Mouse (Mus musculus) neural tube, embryonic 10.5 days (tissue): ENCODE measurements around the gene Pnma3.
"Not testable (repeated sequence)": the region's sequence is repeated elsewhere in the genome, so short reads cannot be mapped to it uniquely, and the experiment has no call there.

Experiments
- DNase-seq: peaks from one replicate; pipeline ENCODE4 v3.0.0-alpha.2; 2017; ENCODE audit warnings: low spot score; ENCODE audit errors: extremely low spot score

Gene Pnma3

DNA sequence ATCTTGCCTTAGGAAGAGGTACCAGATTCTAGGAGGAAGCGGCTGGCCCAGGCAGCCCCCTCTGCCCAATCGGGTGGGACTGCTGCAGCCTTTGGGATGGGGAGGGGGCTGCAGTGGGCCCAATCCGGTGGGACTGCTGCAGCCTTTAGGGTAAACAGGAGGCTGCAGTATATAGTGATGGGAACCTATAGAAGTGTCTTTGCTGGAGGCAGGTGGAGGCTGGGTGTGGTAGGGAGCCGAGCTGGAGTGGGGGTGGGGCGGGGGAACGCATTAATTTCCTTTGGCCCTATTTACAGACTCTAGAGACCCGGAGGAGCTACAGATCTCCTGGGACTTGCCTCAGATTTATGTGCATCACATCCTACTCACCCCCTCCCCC is at the start of gene Pnma3:
Gene Pnma3 (plus strand): TSS at position 373 of the 379 bp plus-strand sequence.
- DNase-seq, result no peak

DNA sequence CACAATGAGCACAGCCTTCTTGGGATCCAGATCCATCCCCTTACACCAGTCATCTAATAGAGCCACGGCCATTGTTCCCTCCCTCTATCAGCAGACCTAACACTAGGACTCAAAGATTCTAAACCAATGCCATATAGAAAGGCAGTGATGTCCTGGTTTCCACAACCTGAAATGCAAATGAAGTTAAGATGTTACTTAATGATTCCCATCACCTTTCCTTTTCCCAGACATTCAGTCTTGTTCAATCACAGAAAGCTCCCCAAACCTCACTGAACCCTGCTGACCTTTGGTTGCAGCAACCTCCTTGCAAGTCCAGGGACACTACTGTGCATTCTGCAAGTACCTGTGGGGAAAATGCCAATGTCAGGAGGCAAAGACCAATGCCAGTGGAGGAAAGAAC is 27.6 kb upstream of the Pnma3 start, which contains the start of gene Pnma5:
Gene Pnma5 (minus strand): TSS at position 101 of the 400 bp plus-strand sequence.
- no peak for DNase-seq

GRCm38 (mm10) chrX:73038831-73039230 is 25.8 kb upstream of the Pnma3 start:
- no peak for DNase-seq

- no peak for DNase-seq
These were observed 24.9 kb upstream of the Pnma3 start for GRCm38 (mm10) chrX:73039666-73040065.

DNA sequence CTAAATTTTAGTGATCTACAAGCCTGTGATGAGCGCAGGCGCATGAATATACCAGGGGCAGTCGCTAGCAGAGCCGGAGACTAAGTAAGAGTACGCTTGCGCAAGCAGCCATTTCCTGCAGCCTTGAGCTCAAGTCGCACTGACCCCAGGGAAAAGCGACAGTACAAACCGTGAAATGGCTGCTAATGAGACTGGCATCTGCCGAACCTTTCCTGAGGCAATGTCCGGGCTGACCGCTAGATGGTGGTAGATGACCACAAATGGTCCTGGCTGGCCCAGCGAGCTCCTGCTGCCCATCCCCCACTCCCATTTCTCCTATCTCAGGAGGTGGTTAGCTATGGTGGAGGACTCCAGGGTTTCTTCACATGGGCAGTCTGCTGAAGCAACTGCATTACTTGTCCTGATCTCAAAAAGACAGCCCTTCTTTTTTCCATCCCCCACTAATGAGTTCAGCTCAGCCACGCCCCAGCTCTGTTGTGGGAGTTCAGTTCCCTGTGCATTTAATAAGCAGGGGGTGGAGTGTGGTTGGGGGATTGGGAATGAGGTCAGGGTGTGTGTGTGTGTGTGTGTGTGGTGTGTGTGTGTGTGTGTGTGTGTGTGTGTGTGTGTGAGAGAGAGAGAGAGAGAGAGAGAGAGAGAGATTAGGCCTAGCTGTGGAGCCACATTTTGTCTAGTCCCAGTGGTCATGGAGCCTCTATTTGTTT is 10.6 kb upstream of the Pnma3 start:
- DNase-seq, result peak; percentile 90

DNA sequence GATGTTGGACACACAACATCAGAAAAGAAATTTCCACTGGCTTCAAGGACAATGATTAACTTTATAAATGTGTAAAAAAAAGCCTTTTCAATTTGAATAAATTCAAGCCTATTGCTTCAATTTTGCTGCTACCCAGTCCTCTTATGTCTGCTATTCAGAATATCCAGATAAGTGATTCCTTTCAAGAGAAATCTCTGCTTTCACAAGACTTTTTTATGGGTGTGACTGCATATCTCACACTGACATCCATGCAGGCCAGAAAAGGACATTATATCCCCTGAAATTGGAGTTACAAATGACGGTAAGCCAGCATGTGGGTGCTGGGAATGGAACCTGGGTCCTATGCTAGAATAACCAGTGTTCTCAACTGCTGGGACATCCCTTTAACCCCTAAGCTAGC is 3.1 kb upstream of the Pnma3 start:
- no peak for DNase-seq

DNA sequence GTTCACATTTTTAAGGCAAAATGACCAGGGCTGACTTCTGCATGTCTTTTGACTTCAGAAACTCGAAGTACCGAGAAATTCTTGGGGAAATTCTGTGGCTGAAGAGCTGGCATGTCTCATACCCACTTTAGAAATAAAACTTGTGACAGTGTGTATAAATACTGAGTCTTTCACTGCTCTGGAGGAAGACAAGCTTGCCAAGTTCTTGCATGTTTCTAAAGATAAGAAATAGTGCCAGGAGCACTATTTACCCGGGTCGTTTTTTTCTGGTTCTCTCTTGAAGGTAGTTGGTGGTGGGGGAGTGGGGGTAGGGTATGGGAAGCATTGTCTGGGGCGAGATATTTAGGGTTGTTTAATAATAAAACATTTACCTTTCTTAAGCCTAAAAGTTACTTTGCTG is 2.3 kb upstream of the Pnma3 start:
- no peak for DNase-seq

DNA sequence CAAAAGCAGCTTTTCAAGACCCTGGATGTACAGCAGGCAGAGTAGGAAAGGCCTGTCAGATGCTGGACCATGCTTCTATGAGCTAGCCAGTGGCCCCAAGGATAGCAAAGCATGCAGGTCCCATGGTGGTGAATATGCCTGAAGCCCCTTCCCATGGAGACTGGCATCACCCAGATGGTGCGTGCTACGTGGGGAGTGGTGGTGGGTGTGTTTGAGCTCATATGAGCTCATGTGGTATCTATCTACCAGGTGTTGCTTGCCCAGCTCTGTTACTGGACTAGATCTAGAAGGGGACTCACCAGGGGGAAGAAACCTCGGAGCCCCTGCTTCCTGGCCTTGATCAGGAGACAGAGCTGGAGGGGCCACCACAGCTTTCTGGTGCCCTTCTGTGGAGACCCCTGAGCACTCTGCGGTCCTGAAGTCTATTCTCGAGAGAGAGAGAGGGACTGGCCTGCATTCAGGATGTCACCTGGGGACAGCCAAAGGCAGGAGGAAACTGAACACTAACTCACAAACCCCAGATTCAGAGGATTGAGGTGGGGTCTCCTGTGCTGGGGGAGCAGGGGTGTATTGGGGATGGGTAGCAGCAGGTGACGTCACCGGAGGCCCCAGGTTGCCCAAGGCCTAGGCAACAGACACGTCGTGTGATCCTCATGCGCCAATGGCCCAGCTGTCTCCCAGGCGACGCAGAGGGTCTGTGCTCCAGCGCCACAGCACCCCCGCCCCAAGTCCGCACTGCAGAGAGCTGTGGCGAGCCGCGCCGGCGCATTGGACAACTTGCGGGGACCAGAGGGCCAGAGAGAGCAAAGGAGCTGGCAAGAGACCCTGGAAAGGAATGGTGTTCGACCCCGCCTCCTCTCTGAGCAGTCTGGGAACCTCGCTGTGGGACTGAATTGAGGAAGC is 824 bp upstream of the Pnma3 start:
- DNase-seq, result peak; percentile 28

DNA sequence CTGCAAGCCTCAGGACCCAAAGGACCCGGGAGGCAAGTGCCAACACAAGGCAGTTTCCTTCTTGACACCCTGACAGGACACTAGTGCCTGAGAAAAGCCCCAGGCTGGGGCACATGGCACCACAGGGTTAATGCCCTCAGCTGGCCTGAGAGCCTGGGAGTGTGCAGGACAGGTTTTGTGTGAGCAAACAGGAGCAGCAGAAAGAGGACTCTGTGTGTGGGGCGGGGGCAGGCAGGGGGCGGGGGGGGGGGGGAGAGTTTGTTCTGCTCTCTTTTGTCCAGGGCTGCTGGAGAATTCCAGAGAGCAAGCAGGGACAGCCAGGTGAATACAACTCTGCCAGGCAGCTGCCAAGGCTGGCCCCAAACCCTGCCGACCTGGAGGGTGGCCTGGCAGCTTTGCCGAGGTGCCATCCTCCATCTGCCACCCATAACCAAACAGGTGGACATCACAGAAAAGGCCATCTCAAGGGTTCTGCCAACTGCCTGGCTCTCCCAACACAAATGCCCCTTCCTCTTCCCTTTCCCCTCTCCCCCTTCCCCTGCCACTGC is 2.3 kb downstream of the Pnma3 start:
- DNase-seq, result not testable (repeated sequence)

GRCm38 (mm10) chrX:73082267-73083055 is 17.9 kb downstream of the Pnma3 start, which contains the start of gene Xlr4a:
Gene Xlr4a, minus strand, starts transcription at chrX:73082478.
- not testable (repeated sequence) for DNase-seq

- not testable (repeated sequence) for DNase-seq
These were observed 32.4 kb downstream of the Pnma3 start, which contains the start of gene Xlr3a for GRCm38 (mm10) chrX:73096941-73097508. Gene Xlr3a, minus strand, starts transcription at chrX:73097095.

- not testable (repeated sequence) for DNase-seq
These were observed 52.2 kb downstream of the Pnma3 start, which contains the start of gene Gm14685 for GRCm38 (mm10) chrX:73116747-73117146. Gene Gm14685, plus strand, starts transcription at chrX:73117047.
